Mouse (Mus musculus) cerebellum, adult 2 months (tissue): ENCODE measurements around the gene Ptpn13.

Source experiments
- CTCF ChIP-seq: fragments of 200-500 bp; IDR thresholded peaks from 2 replicates; pipeline ENCODE4 v1.5.1; 2011; ENCODE audit warnings: low read depth, mild to moderate bottlenecking, control low read depth, low read length, moderate library complexity, borderline replicate concordance; ENCODE audit not compliant: insufficient read depth
- POLR2A ChIP-seq: fragments of 200-500 bp; IDR thresholded peaks from 2 replicates; pipeline ENCODE4 v1.6.1; 2011; ENCODE audit warnings: low read length, control low read depth, borderline replicate concordance; ENCODE audit not compliant: insufficient read depth

- TF ChIP-seq CTCF, result no peak
- no peak for TF ChIP-seq POLR2A
Observed at GRCm38 (mm10) chr5:103404213-103404968, 20.6 kb upstream of the Ptpn13 start.
